Mouse (Mus musculus) liver, embryonic 13.5 days (tissue): ENCODE results near the gene Sacm1l. TPM values are rescaled to one million over a fixed set of nuclear protein-coding genes. Genes with fewer than 3 reads are reported as not detected.

Experiments used
- ATAC-seq: fragments of 200-750 bp; cut with Nextera tagmentation; 2 replicates; pipeline ENCODE4 v1.8.0; 2017; ENCODE audit warnings: low read depth, mild to moderate bottlenecking, moderate number of reproducible peaks, moderate library complexity
- DNase-seq: peaks from one replicate; pipeline ENCODE4 v3.0.0; 2022
- H3K27ac ChIP-seq: fragments of 300-500 bp; sonication (generic); 2 replicates; pipeline ENCODE4 v1.5.1; 2015; ENCODE audit warnings: moderate library complexity, mild to moderate bottlenecking, inconsistent platforms
- H3K27me3 ChIP-seq: fragments of 300-500 bp; sonication (generic); 2 replicates; pipeline ENCODE4 v1.6.1; 2015; ENCODE audit warnings: mild to moderate bottlenecking, inconsistent platforms
- H3K36me3 ChIP-seq: fragments of 300-500 bp; sonication (generic); 2 replicates; pipeline ENCODE4 v1.6.1; 2015; ENCODE audit warnings: mild to moderate bottlenecking, inconsistent platforms
- H3K4me1 ChIP-seq: fragments of 300-500 bp; sonication (generic); replicated peaks from 2 replicates; pipeline ENCODE4 v1.6.1; 2015; ENCODE audit warnings: inconsistent platforms
- H3K4me2 ChIP-seq: fragments of 300-500 bp; sonication (generic); 2 replicates; pipeline ENCODE4 v1.6.1; 2015; ENCODE audit warnings: inconsistent platforms, mild to moderate bottlenecking, moderate library complexity
- H3K4me3 ChIP-seq: fragments of 300-500 bp; sonication (generic); replicated peaks from 2 replicates; pipeline ENCODE4 v1.5.1; 2015; ENCODE audit warnings: mild to moderate bottlenecking, inconsistent platforms
- H3K9ac ChIP-seq: fragments of 300-500 bp; sonication (generic); 2 replicates; pipeline ENCODE4 v1.6.1; 2015; ENCODE audit warnings: mild to moderate bottlenecking, inconsistent platforms
- H3K9me3 ChIP-seq: fragments of 300-500 bp; sonication (generic); replicated peaks from 2 replicates; pipeline ENCODE4 v1.6.1; 2016; ENCODE audit warnings: inconsistent platforms
- WGBS: fragments of 180-500 bp; shearing (Covaris S2); methylation state at CpG from one replicate; pipeline ENCODE4 v1.1.7; 2015; ENCODE audit not compliant: insufficient replicate concordance; 5-methylcytosine and 5-hydroxymethylcytosine counted together
- polyA plus RNA-seq: library from polyadenylated mRNA; unstranded; fragments of >200 nt; fragmentation: Nextera tagmentation; extraction: Ambion mirVana; gene quantifications from 2 replicates; pipeline ENCODE4 v1.2.1, GENCODE M21; 2015

The Sacm1l gene
- polyA plus RNA-seq, 1 experiment from 2014 or later, result 27.3 TPM

DNA sequence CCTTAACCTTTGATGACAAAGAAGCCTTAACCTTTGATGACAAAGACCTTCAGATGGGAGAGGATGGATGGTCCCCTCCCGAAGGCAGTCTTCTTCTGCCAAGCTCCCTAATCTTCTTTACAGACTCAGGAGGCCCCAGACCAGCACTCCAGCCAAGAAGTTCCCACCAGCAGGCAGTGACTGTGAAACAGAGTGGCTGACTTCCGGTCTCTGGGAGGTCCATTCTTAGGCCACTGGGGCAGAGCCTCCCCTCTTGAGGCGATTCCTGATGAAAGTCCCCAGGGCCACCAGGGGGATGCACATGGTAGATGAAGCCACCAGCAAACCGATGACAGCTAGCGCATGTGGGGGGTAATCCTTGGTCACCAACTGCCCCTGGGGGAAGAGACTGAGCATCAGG lies 107.2 kb downstream of the Sacm1l start:
- H3K4me2 ChIP-seq, result no peak overlapping the region
- H3K36me3 ChIP-seq, result no peaks in the 10 kb centered on the region
- no peak overlapping the region for H3K27ac ChIP-seq
- H3K27me3 ChIP-seq, result no peaks in the 10 kb centered on the region
- no peak overlapping the region for H3K4me3 ChIP-seq
- ATAC-seq (no peak), DNase-seq (no peak)
- H3K9ac ChIP-seq, result no peak overlapping the region
- WGBS, result 57% methylated on average over 5 of the region's 5 CpGs
- no peaks in the 10 kb centered on the region for H3K9me3 ChIP-seq
- no peaks in the 10 kb centered on the region for H3K4me1 ChIP-seq

DNA sequence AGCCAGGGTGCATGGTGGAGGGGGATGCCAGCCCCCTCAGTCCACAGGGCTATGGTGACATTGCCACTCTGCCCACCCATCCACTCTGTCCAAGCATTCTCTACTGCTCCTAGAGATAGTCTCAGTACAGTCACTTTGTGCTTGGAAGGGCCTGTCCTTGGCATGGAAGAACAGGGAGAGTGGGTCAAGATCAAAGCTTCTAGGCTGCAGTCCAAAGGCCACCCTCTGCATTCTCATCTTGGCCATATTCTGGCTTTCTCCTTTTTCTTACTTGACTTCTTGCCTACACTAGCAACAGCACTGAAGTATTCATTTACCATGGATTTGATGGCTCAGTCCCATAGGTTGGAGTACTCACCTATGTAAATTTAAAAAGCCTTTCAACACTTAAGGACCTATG lies 108.7 kb downstream of the Sacm1l start:
- ATAC-seq (no peak), DNase-seq (no peak)
- H3K4me3 ChIP-seq, result no peak overlapping the region
- H3K9ac ChIP-seq, result no peak overlapping the region
- H3K27ac ChIP-seq, result no peak overlapping the region
- no peak overlapping the region for H3K4me2 ChIP-seq
- no peaks in the 10 kb centered on the region for H3K27me3 ChIP-seq
- no peaks in the 10 kb centered on the region for H3K4me1 ChIP-seq
- no peaks in the 10 kb centered on the region for H3K36me3 ChIP-seq
- no peaks in the 10 kb centered on the region for H3K9me3 ChIP-seq

DNA sequence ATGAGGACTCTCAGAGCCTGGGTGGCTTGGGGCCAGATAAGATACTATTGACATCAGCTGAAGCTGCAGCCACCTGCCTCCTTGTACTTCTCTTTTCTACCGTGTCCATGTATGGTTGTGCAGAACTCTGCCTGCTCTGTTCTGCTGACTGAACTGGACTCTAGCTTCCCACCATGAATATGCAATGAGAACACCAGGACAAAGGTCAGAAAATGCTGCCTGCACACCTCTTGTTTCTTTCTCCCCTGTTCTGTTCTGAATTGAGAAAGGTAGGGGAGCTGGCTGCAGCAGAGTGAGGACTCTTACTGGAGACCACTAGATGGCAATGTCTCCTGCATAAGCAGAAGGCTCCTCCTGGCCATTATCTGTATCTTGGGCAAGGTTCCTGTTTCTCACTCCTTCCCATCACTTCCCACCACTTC lies 109.1 kb downstream of the Sacm1l start:
- H3K4me2 ChIP-seq, result no peak overlapping the region
- no peaks in the 10 kb centered on the region for H3K4me1 ChIP-seq
- no peaks in the 10 kb centered on the region for H3K36me3 ChIP-seq
- WGBS, result 17% methylated on average over 1 of the region's 1 CpGs
- H3K9ac ChIP-seq, result no peak overlapping the region
- ATAC-seq (no peak), DNase-seq (no peak)
- H3K27me3 ChIP-seq, result no peaks in the 10 kb centered on the region
- no peak overlapping the region for H3K27ac ChIP-seq
- H3K4me3 ChIP-seq, result no peak overlapping the region
- no peaks in the 10 kb centered on the region for H3K9me3 ChIP-seq

GRCm38 (mm10) chr9:123640106-123640505 lies 110.5 kb downstream of the Sacm1l start:
- DNase-seq (no peak), ATAC-seq (no peak)
- no peak overlapping the region for H3K27ac ChIP-seq
- H3K27me3 ChIP-seq, result no peaks in the 10 kb centered on the region
- H3K4me1 ChIP-seq, result no peaks in the 10 kb centered on the region
- no peaks in the 10 kb centered on the region for H3K36me3 ChIP-seq
- H3K9ac ChIP-seq, result no peak overlapping the region
- H3K4me2 ChIP-seq, result no peak overlapping the region
- WGBS, result 44% methylated on average over 1 of the region's 1 CpGs
- no peaks in the 10 kb centered on the region for H3K9me3 ChIP-seq
- H3K4me3 ChIP-seq, result no peak overlapping the region

Other genes with a start within 250 kb of the Sacm1l start
- gene Lars2, start 162.8 kb upstream of the Sacm1l start, polyA plus RNA-seq, result 607 and 768 TPM in 2 replicates
- 21.5 and 25.8 TPM in 2 replicates for gene Limd1, start 51.1 kb upstream of the Sacm1l start, polyA plus RNA-seq
- gene Slc6a20b, start 102.8 kb downstream of the Sacm1l start, polyA plus RNA-seq, result 0.07 TPM in 2 replicates
- gene Ccr9, start 148.7 kb downstream of the Sacm1l start, polyA plus RNA-seq, result 0.39 and 0.46 TPM in 2 replicates
- 0.98 and 1.2 TPM in 2 replicates for gene Slc6a20a, start 149.1 kb downstream of the Sacm1l start, polyA plus RNA-seq
- gene Lztfl1, start 187.9 kb downstream of the Sacm1l start, polyA plus RNA-seq, result 20.7 and 26.6 TPM in 2 replicates